Mouse (Mus musculus) stomach, embryonic 14.5 days (tissue): ENCODE data around the gene Cdkl4. TPM values are rescaled to one million over a fixed set of nuclear protein-coding genes. Genes with fewer than 3 reads are reported as not detected.
A peak's percentile ranks its signal among the peaks of the same experiment; 100 is the strongest.

ENCODE experiments used
- ATAC-seq: fragments of 200-750 bp; cut with Nextera tagmentation; 2 replicates; pipeline ENCODE4 v1.8.0; 2017; ENCODE audit warnings: low read depth, moderate TSS enrichment; ENCODE audit not compliant: insufficient number of reproducible peaks, insufficient read depth, low FRiP score
- H3K27ac ChIP-seq: fragments of 300-500 bp; sonication (generic); 2 replicates; pipeline ENCODE4 v1.5.1; 2014; ENCODE audit warnings: mild to moderate bottlenecking, low read length, moderate library complexity, mixed read lengths
- H3K27me3 ChIP-seq: fragments of 300-500 bp; sonication (generic); 2 replicates; pipeline ENCODE4 v1.6.1; 2014; ENCODE audit warnings: low read length, control low read depth, mixed read lengths; ENCODE audit not compliant: control insufficient read depth, insufficient read depth
- H3K36me3 ChIP-seq: fragments of 300-500 bp; sonication (generic); 2 replicates; pipeline ENCODE4 v1.6.1; 2014; ENCODE audit warnings: mild to moderate bottlenecking, control low read depth, low read length, moderate library complexity, mixed read lengths; ENCODE audit not compliant: control insufficient read depth, insufficient read depth
- H3K4me1 ChIP-seq: fragments of 300-500 bp; sonication (generic); 2 replicates; pipeline ENCODE4 v1.6.1; 2014; ENCODE audit warnings: low read length, control low read depth, mixed read lengths; ENCODE audit not compliant: control insufficient read depth, insufficient read depth
- H3K4me2 ChIP-seq: fragments of 300-500 bp; sonication (generic); replicated peaks from 2 replicates; pipeline ENCODE4 v1.6.1; 2014; ENCODE audit warnings: low read depth, low read length, control low read depth
- H3K4me3 ChIP-seq: fragments of 300-500 bp; sonication (generic); 2 replicates; pipeline ENCODE4 v1.5.1; 2014; ENCODE audit warnings: low read depth, low read length, control low read depth
- H3K9ac ChIP-seq: fragments of 300-500 bp; sonication (generic); replicated peaks from 2 replicates; pipeline ENCODE4 v1.6.1; 2014; ENCODE audit warnings: low read depth, mild to moderate bottlenecking, control low read depth, low read length, moderate library complexity, mixed read lengths
- H3K9me3 ChIP-seq: fragments of 300-500 bp; sonication (generic); 2 replicates; pipeline ENCODE4 v1.6.1; 2016; ENCODE audit warnings: low read depth, low read length, control low read depth; ENCODE audit not compliant: control insufficient read depth
- WGBS: fragments of 180-500 bp; shearing (Covaris S2); extraction: QIAGEN DNeasy Blood & Tissue Kit; methylation state at CpG from one replicate; pipeline ENCODE4 v1.1.7; 2014; 5-methylcytosine and 5-hydroxymethylcytosine counted together
- polyA plus RNA-seq: library from polyadenylated mRNA; unstranded; fragments of >200 nt; fragmentation: Nextera tagmentation; extraction: Ambion mirVana; gene quantifications from 2 replicates; pipeline ENCODE4 v1.2.1, GENCODE M21; 2014

Cdkl4 gene
- 0.20 and 0.23 TPM in 2 replicates for polyA plus RNA-seq

- Histone ChIP-seq H3K27me3 (no peaks in the 10 kb centered on the region), H3K4me2 (peak within 1 kb of the TSS; percentile 80), H3K4me3 (peak within 1 kb of the TSS; percentile 35), H3K4me1 (0 out of 2 replicates have a peak, but pooled peaks cover 2% of the 10 kb centered on the region), H3K9me3 (no peaks in the 10 kb centered on the region), H3K27ac (no peak within 1 kb of the TSS), H3K36me3 (peaks cover 11% of the 10 kb centered on the region; the same call in 1 of the 2 replicates), H3K9ac (peak within 1 kb of the TSS; percentile 29; the same call in 1 of the 2 replicates)
- WGBS = 71% methylated on average over 15 of the region's 15 CpGs
- peak; percentile 28; the same call in 1 of the 2 replicates for ATAC-seq
Observed at GRCm38 (mm10) chr17:80577639-80578038, at the start of gene Cdkl4. Gene Cdkl4, minus strand, starts transcription at chr17:80577813.

- Histone ChIP-seq H3K9ac (no peak overlapping the region), H3K4me3 (no peak overlapping the region), H3K27me3 (no peaks in the 10 kb centered on the region), H3K4me2 (no peak overlapping the region), H3K27ac (no peak overlapping the region), H3K4me1 (no peaks in the 10 kb centered on the region), H3K9me3 (no peaks in the 10 kb centered on the region), H3K36me3 (peaks cover 11% of the 10 kb centered on the region; the same call in 1 of the 2 replicates)
- no peak for ATAC-seq
Observed at GRCm38 (mm10) chr17:80624979-80625378, 47.4 kb upstream of the Cdkl4 start.

- ATAC-seq = no peak
- no peak overlapping the region for H3K9ac ChIP-seq
Observed at GRCm38 (mm10) chr17:80621691-80622090, 44.1 kb upstream of the Cdkl4 start.

DNA sequence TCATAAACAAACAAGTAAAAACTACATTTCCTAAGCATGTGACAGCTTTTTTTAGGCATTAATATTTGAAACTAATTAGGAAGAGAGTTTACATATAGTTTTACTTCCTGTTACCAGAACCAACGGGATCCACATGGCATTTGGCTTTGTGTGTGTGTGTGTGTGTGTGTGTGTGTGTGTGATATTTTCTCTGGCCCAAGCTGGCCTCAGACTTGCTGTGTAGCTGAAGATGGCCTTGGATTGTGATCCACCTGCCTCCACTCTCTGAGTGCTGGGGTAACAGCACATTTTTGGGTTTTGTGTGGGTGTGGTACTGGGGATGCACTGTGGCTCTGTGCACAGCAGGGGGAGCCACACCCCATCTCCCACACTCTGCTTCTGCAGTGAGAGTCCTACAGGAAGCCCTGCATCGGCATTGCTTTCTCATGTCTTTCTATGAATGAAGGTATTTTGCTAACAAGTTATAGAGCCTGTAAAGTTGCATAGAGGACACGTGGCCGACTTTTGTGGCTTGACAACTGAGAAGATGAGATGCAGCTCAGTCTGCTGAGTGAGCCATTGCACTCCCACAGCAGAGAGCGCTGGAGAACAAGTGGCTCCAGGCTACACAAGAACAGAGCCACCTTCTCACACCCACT lies 43.3 kb upstream of the Cdkl4 start:
- H3K36me3 ChIP-seq = peaks cover 16% of the 10 kb centered on the region
- no peaks in the 10 kb centered on the region for H3K27me3 ChIP-seq
- no peak overlapping the region for H3K4me3 ChIP-seq
- 52% methylated on average over 5 of the region's 5 CpGs for whole genome bisulfite sequencing
- H3K9me3 ChIP-seq = no peaks in the 10 kb centered on the region
- no peak overlapping the region for H3K27ac ChIP-seq
- 0 out of 2 replicates have a peak, but pooled peaks have one; percentile 58 for ATAC-seq
- H3K4me2 ChIP-seq = no peak overlapping the region
- H3K9ac ChIP-seq = no peak overlapping the region
- H3K4me1 ChIP-seq = no peaks in the 10 kb centered on the region

More at GRCm38 (mm10) chr17:80621691-80622090, 44.1 kb upstream of the Cdkl4 start:
- Histone ChIP-seq H3K9me3 (no peaks in the 10 kb centered on the region), H3K4me3 (no peak overlapping the region), H3K36me3 (peaks cover 15% of the 10 kb centered on the region), H3K4me1 (no peaks in the 10 kb centered on the region), H3K27me3 (no peaks in the 10 kb centered on the region), H3K27ac (no peak overlapping the region), H3K4me2 (no peak overlapping the region)
- WGBS = 84% methylated on average over 4 of the region's 4 CpGs

GRCm38 (mm10) chr17:80619556-80619955 lies 41.9 kb upstream of the Cdkl4 start:
- Histone ChIP-seq H3K36me3 (peaks cover 30% of the 10 kb centered on the region), H3K9me3 (no peaks in the 10 kb centered on the region), H3K27ac (no peak overlapping the region), H3K4me3 (no peak overlapping the region), H3K4me1 (no peaks in the 10 kb centered on the region), H3K27me3 (no peaks in the 10 kb centered on the region), H3K4me2 (no peak overlapping the region), H3K9ac (no peak overlapping the region)
- no peak for ATAC-seq
- 91% methylated on average over 13 of the region's 13 CpGs for WGBS

GRCm38 (mm10) chr17:80618890-80619289 lies 41.3 kb upstream of the Cdkl4 start:
- no peaks in the 10 kb centered on the region for H3K27me3 ChIP-seq
- ATAC-seq = no peak
- peaks cover 32% of the 10 kb centered on the region for H3K36me3 ChIP-seq
- H3K27ac ChIP-seq = no peak overlapping the region
- H3K4me2 ChIP-seq = no peak overlapping the region
- 79% methylated on average over 5 of the region's 5 CpGs for WGBS
- no peak overlapping the region for H3K4me3 ChIP-seq
- H3K9me3 ChIP-seq = no peaks in the 10 kb centered on the region
- H3K9ac ChIP-seq = no peak overlapping the region
- no peaks in the 10 kb centered on the region for H3K4me1 ChIP-seq

GRCm38 (mm10) chr17:80603806-80604205 lies 26.2 kb upstream of the Cdkl4 start:
- Histone ChIP-seq H3K27ac (no peak overlapping the region), H3K9me3 (no peaks in the 10 kb centered on the region), H3K9ac (no peak overlapping the region), H3K27me3 (no peaks in the 10 kb centered on the region), H3K36me3 (peaks cover 73% of the 10 kb centered on the region), H3K4me2 (no peak overlapping the region), H3K4me3 (no peak overlapping the region), H3K4me1 (no peaks in the 10 kb centered on the region)
- ATAC-seq = no peak
- 93% methylated on average over 6 of the region's 6 CpGs for WGBS

DNA sequence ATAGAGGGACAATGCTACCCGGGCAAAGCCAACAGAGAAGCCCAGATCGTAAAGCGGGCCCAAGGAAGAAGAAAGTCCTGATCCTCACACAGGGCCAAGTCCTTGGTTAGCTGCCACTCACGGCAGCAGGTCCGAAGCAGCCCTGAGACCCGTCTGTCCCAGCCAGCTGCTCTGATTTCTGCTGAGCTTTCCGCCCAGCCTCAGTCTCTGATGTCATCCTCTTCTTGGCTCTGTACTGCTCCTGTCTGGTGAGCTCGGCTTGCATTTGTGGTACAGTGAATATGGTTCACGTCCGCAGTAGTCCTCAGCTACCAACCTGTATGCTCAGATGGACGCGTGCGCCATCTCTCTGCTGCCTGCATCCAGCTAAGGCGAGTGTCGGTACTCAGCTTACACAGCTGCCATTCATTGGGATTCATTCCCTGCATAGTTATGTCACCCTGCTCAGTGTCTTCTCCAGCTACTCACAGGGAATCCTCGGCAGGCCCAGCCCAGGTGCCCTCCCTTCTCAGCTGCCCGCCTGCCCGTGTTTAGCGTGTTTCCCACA lies 25.5 kb upstream of the Cdkl4 start:
- Histone ChIP-seq H3K27me3 (no peaks in the 10 kb centered on the region), H3K4me3 (no peak overlapping the region), H3K36me3 (peaks cover 67% of the 10 kb centered on the region), H3K9ac (no peak overlapping the region), H3K9me3 (no peaks in the 10 kb centered on the region), H3K27ac (no peak overlapping the region), H3K4me2 (no peak overlapping the region), H3K4me1 (no peaks in the 10 kb centered on the region)
- 94% methylated on average over 19 of the region's 19 CpGs for WGBS
- no peak for ATAC-seq
